Mouse (Mus musculus): Measurements from ENCODE around the gene Atg14. TPM values are rescaled to one million over a fixed set of nuclear protein-coding genes. Genes with fewer than 3 reads are reported as not detected.
"Not testable (repeated sequence)": the region's sequence is repeated elsewhere in the genome, so short reads cannot be mapped to it uniquely, and the experiment has no call there.

The Atg14 gene
- polyA plus RNA-seq, 1 experiment from 2014 or later, result 19.1 TPM

DNA sequence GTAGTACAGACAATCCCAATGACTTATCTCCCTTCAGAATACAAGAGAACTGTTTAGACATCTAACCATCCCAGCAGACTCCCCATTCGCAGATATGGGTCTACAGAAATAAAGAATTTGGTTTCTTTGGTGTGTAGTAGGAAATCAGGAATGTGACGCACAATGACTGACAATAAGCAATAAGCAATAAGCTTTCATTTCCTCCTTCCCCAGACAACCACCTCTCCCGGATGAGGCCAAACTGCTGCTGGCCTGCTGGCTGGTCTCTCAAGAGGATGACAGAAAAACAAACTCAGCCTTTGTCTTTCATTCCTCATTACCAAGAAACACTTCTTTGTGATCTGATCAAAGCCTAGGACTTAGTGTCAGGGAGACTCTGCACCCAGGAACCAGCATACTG, 28.2 kb downstream of the Atg14 start:
- Histone ChIP-seq H3K27me3 (no peaks in the 10 kb centered on the region), H3K4me1 (no peaks in the 10 kb centered on the region), H3K9ac (no peak overlapping the region), H3K4me3 (no peak overlapping the region), H3K4me2 (no peak overlapping the region), H3K36me3 (peaks cover 78% of the 10 kb centered on the region), H3K9me3 (no peaks in the 10 kb centered on the region), H3K27ac (no peak overlapping the region)
- WGBS, result 89% methylated on average over 3 of the region's 3 CpGs
- no peak for ATAC-seq (ENCODE audit: insufficient number of reproducible peaks, insufficient read depth, low FRiP score, low TSS enrichment, low read depth)

DNA sequence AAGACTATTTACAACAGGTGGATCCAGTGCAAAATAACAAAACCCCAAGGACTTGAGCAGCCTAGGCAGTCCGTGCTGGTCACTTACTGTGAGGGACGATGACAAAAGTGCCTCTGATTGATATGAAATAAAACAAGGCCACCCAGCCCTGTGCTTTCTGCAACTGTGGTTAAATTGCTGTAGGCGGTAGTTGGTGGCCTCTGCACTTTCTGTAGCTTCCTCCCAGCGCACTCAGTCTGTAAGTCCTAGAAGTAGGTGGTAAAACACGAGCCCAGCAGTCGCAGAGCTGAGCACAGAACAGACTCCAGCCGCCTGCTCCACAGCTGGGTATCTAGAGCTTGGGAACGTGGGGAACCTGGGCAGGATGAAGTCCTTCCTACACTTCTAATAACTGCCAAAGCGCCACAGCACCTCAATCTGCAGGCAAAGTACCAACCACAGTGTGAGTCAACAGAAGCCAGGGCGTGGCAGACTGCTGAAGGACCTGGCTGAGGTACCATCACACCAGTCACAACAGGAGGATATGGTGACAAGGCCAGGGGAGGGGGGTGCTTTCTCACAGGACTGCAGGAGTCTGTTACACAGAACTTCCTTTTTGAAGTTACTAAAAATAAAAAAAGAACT, 29.0 kb downstream of the Atg14 start:
- ATAC-seq (ENCODE audit: insufficient number of reproducible peaks, insufficient read depth, low FRiP score, low TSS enrichment, low read depth), result no peak
- Histone ChIP-seq H3K4me3 (no peak overlapping the region), H3K27ac (no peak overlapping the region), H3K9me3 (no peaks in the 10 kb centered on the region), H3K9ac (no peak overlapping the region), H3K27me3 (no peaks in the 10 kb centered on the region), H3K4me2 (no peak overlapping the region), H3K4me1 (no peaks in the 10 kb centered on the region), H3K36me3 (peaks cover 70% of the 10 kb centered on the region)
- 92% methylated on average over 10 of the region's 10 CpGs for WGBS

DNA sequence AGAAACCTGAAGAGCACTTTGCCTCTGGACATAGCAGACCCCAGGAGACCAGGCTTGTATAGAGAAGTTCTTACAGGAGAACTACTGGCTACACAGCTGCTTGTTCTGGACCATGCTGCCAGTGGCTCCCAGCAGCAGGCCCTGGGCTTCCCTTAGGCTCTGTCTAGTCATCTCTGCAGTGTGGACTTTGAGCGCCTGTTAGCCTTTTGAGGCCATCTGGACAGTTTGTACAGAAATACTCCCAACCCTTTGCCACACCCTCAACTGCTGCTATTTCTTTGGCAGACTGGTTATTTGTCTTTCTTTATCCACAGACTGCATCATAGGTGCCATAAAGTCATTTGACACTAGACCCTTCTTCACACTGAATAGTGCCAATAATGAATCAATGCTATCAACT, 35.4 kb downstream of the Atg14 start:
- Histone ChIP-seq H3K4me1 (peaks cover 14% of the 10 kb centered on the region), H3K4me2 (no peak overlapping the region), H3K4me3 (no peak overlapping the region), H3K27ac (no peak overlapping the region), H3K27me3 (no peaks in the 10 kb centered on the region), H3K36me3 (peaks cover 30% of the 10 kb centered on the region), H3K9me3 (no peaks in the 10 kb centered on the region), H3K9ac (no peak overlapping the region)
- no peak for ATAC-seq (ENCODE audit: insufficient number of reproducible peaks, insufficient read depth, low FRiP score, low TSS enrichment, low read depth)
- 83% methylated on average over 1 of the region's 1 CpGs for WGBS

DNA sequence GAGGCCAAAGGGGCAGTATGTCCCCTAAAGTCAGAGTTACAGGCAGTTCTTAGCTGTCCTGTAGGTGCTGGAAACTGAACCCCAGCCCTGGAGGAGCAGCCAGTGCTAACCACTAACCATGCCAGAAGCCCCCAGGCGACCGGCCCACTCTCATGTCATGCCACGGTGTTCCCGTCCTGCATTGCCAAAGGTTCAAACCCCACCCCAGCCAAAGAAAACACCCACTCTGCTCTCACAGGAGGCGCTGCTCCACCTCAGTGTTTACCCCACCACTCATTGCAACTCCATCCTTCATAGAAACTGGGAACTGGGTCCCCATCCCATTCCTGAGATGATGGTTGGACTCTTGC, 36.3 kb downstream of the Atg14 start:
- Histone ChIP-seq H3K9ac (no peak overlapping the region), H3K27me3 (no peaks in the 10 kb centered on the region), H3K4me1 (peaks cover 14% of the 10 kb centered on the region), H3K4me3 (no peak overlapping the region), H3K27ac (no peak overlapping the region), H3K36me3 (peaks cover 24% of the 10 kb centered on the region), H3K9me3 (no peaks in the 10 kb centered on the region), H3K4me2 (no peak overlapping the region)
- ATAC-seq (ENCODE audit: insufficient number of reproducible peaks, insufficient read depth, low FRiP score, low TSS enrichment, low read depth), result no peak
- 76% methylated on average over 5 of the region's 5 CpGs for WGBS

DNA sequence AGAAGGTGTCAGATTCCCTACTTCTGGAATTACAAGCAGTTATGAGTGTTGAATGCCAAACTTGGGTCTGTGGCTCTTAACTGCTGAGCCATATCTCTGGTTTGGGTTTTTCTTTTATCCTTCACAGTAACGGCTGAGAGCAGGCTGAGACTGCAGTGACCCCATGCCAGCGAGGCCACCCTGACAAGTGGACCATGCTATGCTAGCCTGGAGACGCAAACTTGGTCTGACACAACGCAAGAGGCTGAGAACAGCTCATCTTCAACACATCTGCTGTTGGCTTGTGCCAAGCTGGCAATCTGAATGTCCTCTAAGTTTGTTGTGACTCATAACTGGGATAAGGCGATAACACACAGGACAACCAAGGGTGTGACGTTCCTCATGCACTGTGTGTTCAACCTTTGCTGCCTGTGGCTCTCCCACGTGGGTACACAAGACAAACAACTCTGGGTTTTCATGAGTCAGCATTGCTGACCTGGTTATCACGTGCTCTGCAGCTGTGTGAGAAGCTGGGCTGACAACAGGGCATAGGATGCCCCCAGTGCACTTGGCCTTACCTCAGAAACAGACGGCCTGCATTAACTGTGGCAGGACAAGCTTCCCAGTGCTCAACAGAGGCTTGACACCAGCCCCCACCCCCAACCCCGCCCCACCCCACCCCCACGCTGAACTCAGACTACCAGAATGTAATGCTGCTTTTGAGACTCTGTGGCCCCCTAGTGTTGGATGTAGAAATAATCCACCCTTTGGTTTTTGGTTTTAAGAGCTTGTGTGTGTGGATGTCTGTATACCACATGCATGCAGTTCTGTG, 36.9 kb downstream of the Atg14 start:
- Histone ChIP-seq H3K27ac (peak overlapping the region; percentile 48; the same call in 1 of the 2 replicates), H3K4me2 (no peak overlapping the region), H3K9ac (no peak overlapping the region), H3K27me3 (no peaks in the 10 kb centered on the region), H3K9me3 (no peaks in the 10 kb centered on the region), H3K36me3 (peaks cover 23% of the 10 kb centered on the region), H3K4me3 (no peak overlapping the region), H3K4me1 (peaks cover 14% of the 10 kb centered on the region)
- peak; percentile 35; the same call in 1 of the 2 replicates for ATAC-seq (ENCODE audit: insufficient number of reproducible peaks, insufficient read depth, low FRiP score, low TSS enrichment, low read depth)
- WGBS, result 38% methylated on average over 11 of the region's 11 CpGs

DNA sequence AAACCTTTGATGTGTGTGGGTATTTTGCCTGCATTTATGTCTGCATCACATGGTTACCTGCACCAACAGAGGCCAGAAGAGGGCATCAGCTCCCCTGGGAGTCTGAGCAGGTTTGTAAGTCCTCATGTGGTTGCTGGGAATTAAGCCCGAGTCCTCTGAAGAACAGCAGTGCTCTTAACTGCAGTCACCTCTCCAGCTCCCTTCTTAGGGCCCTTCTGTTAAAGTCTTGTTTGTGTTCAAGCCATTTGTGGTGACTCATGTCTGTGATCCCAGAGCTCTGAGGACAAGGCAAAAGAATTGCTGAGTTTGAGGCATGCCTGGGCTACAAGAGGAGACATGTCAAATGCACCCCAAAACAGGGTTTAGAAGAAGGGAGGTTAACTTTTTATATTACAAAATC, 38.0 kb downstream of the Atg14 start:
- Histone ChIP-seq H3K9ac (no peak overlapping the region), H3K36me3 (peaks cover 23% of the 10 kb centered on the region), H3K4me2 (no peak overlapping the region), H3K9me3 (no peaks in the 10 kb centered on the region), H3K27ac (no peak overlapping the region), H3K27me3 (no peaks in the 10 kb centered on the region), H3K4me1 (peaks cover 14% of the 10 kb centered on the region), H3K4me3 (no peak overlapping the region)
- no peak for ATAC-seq (ENCODE audit: insufficient number of reproducible peaks, insufficient read depth, low FRiP score, low TSS enrichment, low read depth)
- 69% methylated on average over 1 of the region's 1 CpGs for WGBS

DNA sequence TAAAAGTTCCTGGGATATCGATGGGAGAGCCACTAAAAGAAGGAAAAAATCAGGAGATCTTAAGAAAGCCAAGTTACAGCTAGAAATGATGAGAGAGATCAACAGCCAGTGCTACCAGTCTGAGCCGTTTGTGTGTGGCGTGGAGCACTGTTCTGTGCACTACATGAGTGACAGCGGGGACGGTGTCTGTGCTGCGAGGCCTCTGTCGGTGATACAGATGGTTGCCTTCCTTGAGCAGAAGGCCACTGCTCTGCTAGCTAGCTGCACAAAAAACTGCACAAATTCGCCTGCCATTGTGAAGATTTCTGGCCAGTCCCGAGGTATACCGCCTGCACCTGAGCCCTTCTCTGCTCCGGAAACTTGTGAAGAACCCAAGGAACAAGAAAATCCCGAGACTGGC, 40.9 kb downstream of the Atg14 start:
- H3K36me3 ChIP-seq, result peaks cover 23% of the 10 kb centered on the region
- 90% methylated on average over 12 of the region's 12 CpGs for WGBS
- not testable (repeated sequence) for H3K4me2 ChIP-seq; H3K9me3 ChIP-seq; H3K27ac ChIP-seq; H3K27me3 ChIP-seq; ATAC-seq (ENCODE audit: insufficient number of reproducible peaks, insufficient read depth, low FRiP score, low TSS enrichment, low read depth); H3K9ac ChIP-seq; H3K4me3 ChIP-seq
- H3K4me1 ChIP-seq, result peaks cover 14% of the 10 kb centered on the region

DNA sequence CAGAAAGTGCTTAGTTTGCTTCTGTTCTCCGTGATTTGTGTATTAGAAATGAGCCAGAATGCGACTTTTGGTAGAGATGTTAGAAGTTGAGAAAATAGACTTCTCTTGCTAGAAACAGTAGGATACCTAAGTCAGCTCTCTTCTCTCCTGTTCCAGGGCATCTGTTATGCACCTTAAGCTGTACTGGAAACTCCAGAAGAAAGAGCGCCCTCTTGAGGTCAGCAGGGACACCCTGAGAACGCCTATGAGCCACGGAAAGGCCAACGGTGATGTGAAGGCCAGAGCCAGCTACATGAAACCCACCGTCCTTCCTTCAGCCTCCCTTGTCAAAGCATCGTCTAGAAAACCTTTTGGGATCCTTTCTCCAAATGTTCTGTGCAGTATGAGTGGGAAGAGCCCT, 41.4 kb downstream of the Atg14 start:
- Histone ChIP-seq H3K4me1 (peaks cover 11% of the 10 kb centered on the region), H3K9ac (no peak overlapping the region), H3K27me3 (no peaks in the 10 kb centered on the region), H3K9me3 (no peaks in the 10 kb centered on the region), H3K36me3 (peaks cover 23% of the 10 kb centered on the region), H3K4me3 (no peak overlapping the region), H3K27ac (no peak overlapping the region), H3K4me2 (no peak overlapping the region)
- no peak for ATAC-seq (ENCODE audit: insufficient number of reproducible peaks, insufficient read depth, low FRiP score, low TSS enrichment, low read depth)
- 43% methylated on average over 8 of the region's 8 CpGs for WGBS

DNA sequence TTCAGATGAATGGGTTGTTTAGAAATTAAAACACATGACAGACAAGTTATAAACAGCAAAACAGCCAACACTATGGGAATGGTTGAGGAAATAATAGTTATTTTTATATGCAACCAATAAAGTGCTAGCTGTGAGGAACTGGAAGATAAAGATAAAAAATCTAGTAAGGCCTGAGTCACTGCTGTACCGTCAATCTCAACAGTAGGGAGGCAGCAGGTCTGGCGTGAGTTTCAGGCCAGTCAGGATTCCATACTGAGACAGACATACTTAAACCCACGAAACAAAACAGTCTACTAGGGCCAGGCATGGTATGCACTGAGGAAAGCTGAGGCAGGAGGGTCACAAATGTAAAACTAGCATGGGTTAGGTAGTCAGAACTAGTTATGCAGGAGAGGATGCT, 42.2 kb downstream of the Atg14 start:
- Histone ChIP-seq H3K36me3 (peaks cover 23% of the 10 kb centered on the region), H3K4me3 (no peak overlapping the region), H3K9ac (no peak overlapping the region), H3K27ac (no peak overlapping the region), H3K4me1 (peaks cover 3% of the 10 kb centered on the region), H3K4me2 (no peak overlapping the region), H3K9me3 (no peaks in the 10 kb centered on the region), H3K27me3 (no peaks in the 10 kb centered on the region)
- ATAC-seq (ENCODE audit: insufficient number of reproducible peaks, insufficient read depth, low FRiP score, low TSS enrichment, low read depth), result no peak
- WGBS, result 87% methylated on average over 3 of the region's 3 CpGs

DNA sequence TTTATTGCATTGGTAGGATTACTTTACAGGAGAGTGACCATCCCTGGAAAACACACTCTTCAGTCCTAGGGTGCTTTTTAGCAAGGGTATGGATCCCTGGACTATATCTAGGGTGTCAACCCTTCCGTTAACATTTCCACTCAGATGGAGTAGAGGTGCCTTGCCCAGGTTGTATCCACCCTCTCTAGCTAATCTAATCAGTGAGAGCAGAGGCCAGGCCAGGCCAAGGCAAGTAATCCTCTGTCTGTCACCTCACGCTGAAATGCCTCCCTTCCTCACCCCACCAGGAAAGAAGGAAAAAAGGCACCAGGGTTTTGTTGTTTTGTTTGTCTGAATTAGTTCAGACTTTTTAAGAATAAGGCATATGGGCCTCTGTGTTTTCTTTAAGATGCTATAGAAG, 42.6 kb downstream of the Atg14 start:
- peaks cover 23% of the 10 kb centered on the region for H3K36me3 ChIP-seq
- no peak overlapping the region for H3K9ac ChIP-seq
- no peaks in the 10 kb centered on the region for H3K4me1 ChIP-seq
- no peaks in the 10 kb centered on the region for H3K27me3 ChIP-seq
- H3K27ac ChIP-seq, result no peak overlapping the region
- no peak overlapping the region for H3K4me2 ChIP-seq
- no peaks in the 10 kb centered on the region for H3K9me3 ChIP-seq
- 81% methylated on average over 2 of the region's 2 CpGs for WGBS
- H3K4me3 ChIP-seq, result no peak overlapping the region
- ATAC-seq (ENCODE audit: insufficient number of reproducible peaks, insufficient read depth, low FRiP score, low TSS enrichment, low read depth), result no peak

DNA sequence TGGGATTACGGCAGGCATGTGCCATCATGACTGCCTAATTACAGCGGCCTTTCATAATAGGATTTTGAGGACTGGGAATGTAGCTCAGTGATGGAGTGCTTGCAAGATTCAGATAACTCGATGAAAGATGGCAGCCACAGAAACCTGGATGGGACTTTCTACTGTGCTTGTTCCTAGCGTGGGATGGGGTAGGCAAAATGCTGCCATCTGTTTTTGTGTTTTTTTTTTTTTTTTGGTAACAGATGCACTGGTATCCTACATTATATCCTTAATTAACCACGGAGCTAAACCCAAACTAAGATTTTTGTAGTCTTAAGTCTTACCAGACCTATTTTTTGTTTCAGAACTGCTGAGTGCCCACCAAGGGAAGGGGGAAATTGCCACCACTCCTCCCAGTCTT, 44.6 kb downstream of the Atg14 start:
- WGBS, result 54% methylated on average over 5 of the region's 5 CpGs
- no peak overlapping the region for H3K4me3 ChIP-seq
- no peaks in the 10 kb centered on the region for H3K27me3 ChIP-seq
- no peak overlapping the region for H3K9ac ChIP-seq
- no peak for ATAC-seq (ENCODE audit: insufficient number of reproducible peaks, insufficient read depth, low FRiP score, low TSS enrichment, low read depth)
- no peaks in the 10 kb centered on the region for H3K4me1 ChIP-seq
- H3K27ac ChIP-seq, result no peak overlapping the region
- no peak overlapping the region for H3K4me2 ChIP-seq
- peaks cover 10% of the 10 kb centered on the region for H3K36me3 ChIP-seq
- H3K9me3 ChIP-seq, result no peaks in the 10 kb centered on the region

DNA sequence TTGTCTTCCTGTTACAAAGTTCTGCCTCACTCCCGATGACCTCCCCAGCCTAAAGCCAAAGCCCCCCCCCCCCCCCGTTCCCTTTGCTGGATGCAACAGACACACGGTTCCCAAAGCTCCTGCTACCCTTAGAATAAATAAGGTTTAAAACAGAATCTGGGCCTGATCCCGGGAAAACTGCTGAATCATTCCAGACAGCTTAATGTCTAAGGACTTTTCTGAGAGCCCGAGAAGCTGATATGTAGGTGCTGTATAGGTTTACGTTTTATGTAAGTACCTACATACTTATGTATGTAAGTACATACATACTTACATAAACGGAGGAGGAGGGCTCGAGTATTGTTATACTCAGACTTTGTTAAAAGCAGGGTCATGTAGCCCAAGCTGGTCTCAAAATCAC, 45.1 kb downstream of the Atg14 start:
- WGBS, result 70% methylated on average over 8 of the region's 8 CpGs
- ATAC-seq (ENCODE audit: insufficient number of reproducible peaks, insufficient read depth, low FRiP score, low TSS enrichment, low read depth), result no peak

More for the DNA sequence above, 45.1 kb downstream of the Atg14 start:
- Histone ChIP-seq H3K4me3 (no peak overlapping the region), H3K27me3 (no peaks in the 10 kb centered on the region), H3K9ac (no peak overlapping the region), H3K4me1 (no peaks in the 10 kb centered on the region), H3K27ac (no peak overlapping the region), H3K36me3 (peaks cover 5% of the 10 kb centered on the region), H3K9me3 (no peaks in the 10 kb centered on the region), H3K4me2 (no peak overlapping the region)
